Mouse (Mus musculus) ES-Bruce4 (cell line): ENCODE results near the gene Cyp4x1.
"Not testable (repeated sequence)": the region's sequence is repeated elsewhere in the genome, so short reads cannot be mapped to it uniquely, and the experiment has no call there.

ENCODE experiments used
- CTCF ChIP-seq: IDR thresholded peaks from one replicate; pipeline ENCODE4 v1.8.1; 2011; ENCODE audit warnings: low read depth, low read length
- EP300 ChIP-seq: IDR thresholded peaks from 2 replicates; pipeline ENCODE4 v1.6.1; 2011; ENCODE audit warnings: low read depth, low read length; ENCODE audit not compliant: insufficient read depth

DNA sequence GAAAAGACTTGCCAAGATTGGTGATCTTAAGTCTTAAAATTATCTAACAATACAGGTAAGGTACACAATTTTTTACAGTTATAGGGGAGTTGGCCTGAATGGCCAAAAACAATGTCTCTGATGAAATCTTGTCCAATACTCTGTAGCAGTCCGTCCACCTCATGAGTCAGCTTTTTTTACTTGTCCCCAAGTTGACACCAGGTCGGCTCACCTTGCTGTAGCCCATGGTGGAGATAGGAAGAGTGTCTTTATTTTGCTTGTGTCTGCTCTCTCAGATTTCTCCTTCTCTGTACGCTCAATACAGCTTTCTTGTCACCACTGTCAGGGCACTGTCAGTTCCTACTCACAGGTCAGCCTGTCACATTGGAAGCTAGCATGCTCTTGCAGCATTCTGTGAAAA is 24.9 kb upstream of the Cyp4x1 start:
- not testable (repeated sequence) for TF ChIP-seq EP300, CTCF
